Mouse (Mus musculus) liver, embryonic 14.5 days (tissue): ENCODE results near the gene Sccpdh. TPM values are rescaled to one million over a fixed set of nuclear protein-coding genes. Genes with fewer than 3 reads are reported as not detected.

ENCODE experiments used
- ATAC-seq: fragments of 200-750 bp; cut with Nextera tagmentation; 2 replicates; pipeline ENCODE4 v1.8.0; 2017; ENCODE audit warnings: moderate number of reproducible peaks, mild to moderate bottlenecking, moderate library complexity; ENCODE audit not compliant: insufficient read depth
- DNase-seq, 3 experiments: peaks; one replicate each; pipeline ENCODE4 v3.0.0-alpha.2; 2012 to 2013; ENCODE audit warnings: low read depth in 3 of 3, low spot score in 3 of 3
- H3K27ac ChIP-seq: fragments of 300-500 bp; sonication (generic); 2 replicates; pipeline ENCODE4 v1.5.1; 2014; ENCODE audit warnings: moderate library complexity, mild to moderate bottlenecking, control low read depth, inconsistent platforms
- H3K27me3 ChIP-seq: fragments of 300-500 bp; sonication (generic); 2 replicates; pipeline ENCODE4 v1.6.1; 2014; ENCODE audit warnings: mild to moderate bottlenecking, low read length, moderate library complexity; ENCODE audit not compliant: control insufficient read depth, insufficient read depth
- H3K36me3 ChIP-seq: fragments of 300-500 bp; sonication (generic); replicated peaks from 2 replicates; pipeline ENCODE4 v1.6.1; 2014; ENCODE audit warnings: low read depth; ENCODE audit not compliant: control insufficient read depth, insufficient read depth
- H3K4me1 ChIP-seq, 2 experiments: fragments of 200-500 bp in 1 of 2; fragments of 300-500 bp in 1 of 2; sonication (generic) in 1 of 2; replicated peaks; 2 replicates each; pipeline ENCODE4 v1.6.1; 2012 to 2014; ENCODE audit warnings: antibody characterized with exemption in 1 of 2, inconsistent platforms in 1 of 2, low read length in 1 of 2; ENCODE audit not compliant: control insufficient read depth in 2 of 2, insufficient read depth in 2 of 2
- H3K4me2 ChIP-seq: fragments of 300-500 bp; sonication (generic); 2 replicates; pipeline ENCODE4 v1.6.1; 2014; ENCODE audit warnings: low read depth, mild to moderate bottlenecking, control low read depth, moderate library complexity
- H3K4me3 ChIP-seq, 2 experiments: fragments of 200-500 bp in 1 of 2; fragments of 300-500 bp in 1 of 2; sonication (generic) in 1 of 2; 2 replicates each; pipeline ENCODE4 v1.5.1; 2012 to 2014; ENCODE audit warnings: low read depth in 2 of 2, low read length in 2 of 2, mild to moderate bottlenecking in 2 of 2, control low read depth in 1 of 2, inconsistent platforms in 1 of 2, moderate library complexity in 1 of 2; ENCODE audit not compliant: insufficient read depth in 1 of 2
- H3K9ac ChIP-seq: fragments of 300-500 bp; sonication (generic); replicated peaks from 2 replicates; pipeline ENCODE4 v1.6.1; 2014; ENCODE audit warnings: mild to moderate bottlenecking, control low read depth, moderate library complexity
- H3K9me3 ChIP-seq: fragments of 300-500 bp; sonication (generic); 2 replicates; pipeline ENCODE4 v1.6.1; 2016; ENCODE audit warnings: low read length, mixed read lengths; ENCODE audit not compliant: control insufficient read depth
- CTCF ChIP-seq: IDR thresholded peaks from 2 replicates; pipeline ENCODE4 v1.5.1; 2016; ENCODE audit warnings: antibody characterized with exemption, low read depth, control low read depth
- EP300 ChIP-seq: IDR thresholded peaks from 2 replicates; pipeline ENCODE4 v1.6.1; 2016; ENCODE audit warnings: antibody characterized with exemption, low read depth
- WGBS: fragments of 180-500 bp; shearing (Covaris S2); extraction: QIAGEN DNeasy Blood & Tissue Kit; methylation state at CpG from one replicate; pipeline ENCODE4 v1.1.7; 2014; ENCODE audit not compliant: insufficient replicate concordance; 5-methylcytosine and 5-hydroxymethylcytosine counted together
- polyA plus RNA-seq, 2 experiments: library from polyadenylated mRNA; depleted of rRNA in 1 of 2; stranded (reverse) in 1 of 2; unstranded in 1 of 2; fragments of >200 nt; fragmentation: Nextera tagmentation in 1 of 2; extraction: Ambion mirVana in 1 of 2; gene quantifications; 2 replicates each; pipeline versions ENCODE4 v1.2.1 to v1.2.3; 2012 to 2014

The Sccpdh gene
- polyA plus RNA-seq, 2 experiments = 4.0 to 7.8 TPM

DNA sequence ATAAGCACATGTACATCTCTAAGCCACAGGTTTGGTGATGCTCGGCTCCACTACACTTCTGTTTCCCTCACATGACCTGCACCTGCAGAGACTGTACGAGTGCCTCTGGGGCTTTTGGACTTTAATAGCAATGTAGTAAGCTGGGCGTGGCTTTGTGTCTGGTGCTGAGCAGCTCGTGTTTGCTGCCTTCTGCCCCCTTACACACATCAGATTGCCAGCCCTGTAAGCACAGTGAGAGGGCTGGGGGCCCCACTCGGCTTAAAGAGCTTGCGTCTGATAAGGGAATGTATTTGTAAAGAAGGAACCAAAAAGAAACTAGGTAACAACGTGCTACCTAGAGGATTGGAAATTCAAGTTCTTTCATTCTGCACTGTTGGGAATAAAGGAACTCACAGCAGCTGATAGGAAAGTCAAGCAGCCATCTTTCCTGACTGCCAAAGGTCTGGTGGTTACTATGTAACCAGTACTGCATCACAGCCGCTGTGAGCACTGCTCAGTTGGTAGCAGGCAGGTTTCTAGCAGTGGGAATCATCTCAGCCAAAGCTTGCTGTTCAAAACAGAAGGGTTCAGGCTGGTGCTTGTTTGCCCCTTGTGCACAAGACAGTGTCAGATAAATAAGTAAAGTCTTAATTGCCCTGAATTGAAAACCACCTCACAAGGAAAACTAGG is 39.4 kb upstream of the Sccpdh start:
- 23% methylated on average over 8 of the region's 8 CpGs for WGBS
- H3K36me3 ChIP-seq = peaks cover 7% of the 10 kb centered on the region
- H3K4me3 ChIP-seq = no peak overlapping the region
- DNase-seq (no peak), ATAC-seq (peak; percentile 72)
- peaks cover 0 to 9% of the 10 kb centered on the region in 2 experiments; a peak in 2 of 4 replicates for H3K4me1 ChIP-seq
- H3K9me3 ChIP-seq = no peaks in the 10 kb centered on the region
- no peaks in the 10 kb centered on the region for H3K27me3 ChIP-seq
- no peak overlapping the region for H3K27ac ChIP-seq
- no peak for TF ChIP-seq CTCF
- no peak for TF ChIP-seq EP300
- peak overlapping the region; percentile 3; the same call in 1 of the 2 replicates for H3K9ac ChIP-seq
- peak overlapping the region; percentile 34 for H3K4me2 ChIP-seq

DNA sequence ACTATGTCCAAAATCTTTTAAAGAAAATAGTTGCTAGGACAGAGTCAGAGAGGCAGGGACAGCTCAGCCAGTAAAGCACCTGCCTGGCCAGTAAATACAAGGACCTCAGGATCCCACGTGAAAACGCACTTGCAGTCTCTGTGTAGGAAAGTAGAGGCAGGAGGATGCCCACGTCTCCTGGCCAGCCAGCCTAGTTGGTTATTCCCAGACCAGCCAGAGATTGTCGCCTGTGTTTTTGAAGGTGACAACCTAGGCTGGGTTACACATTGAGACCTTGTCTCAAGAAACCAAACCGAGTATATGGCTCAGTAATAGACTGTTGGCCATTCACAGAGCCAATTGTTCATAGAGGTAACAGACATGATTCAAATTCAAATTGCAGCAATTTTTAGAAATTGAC is 38.7 kb upstream of the Sccpdh start:
- TF ChIP-seq CTCF (no peak), EP300 (no peak)
- no peak overlapping the region for H3K27ac ChIP-seq
- DNase-seq = no peak
- no peak overlapping the region for H3K4me3 ChIP-seq
- WGBS = 78% methylated on average over 5 of the region's 5 CpGs
- H3K9ac ChIP-seq = no peak overlapping the region
- no peaks in the 10 kb centered on the region for H3K27me3 ChIP-seq
- H3K4me1 ChIP-seq = peaks cover 0 to 9% of the 10 kb centered on the region in 2 experiments; a peak in 2 of 4 replicates
- no peaks in the 10 kb centered on the region for H3K9me3 ChIP-seq
- ATAC-seq = no peak
- peaks cover 7% of the 10 kb centered on the region for H3K36me3 ChIP-seq
- H3K4me2 ChIP-seq = no peak overlapping the region

DNA sequence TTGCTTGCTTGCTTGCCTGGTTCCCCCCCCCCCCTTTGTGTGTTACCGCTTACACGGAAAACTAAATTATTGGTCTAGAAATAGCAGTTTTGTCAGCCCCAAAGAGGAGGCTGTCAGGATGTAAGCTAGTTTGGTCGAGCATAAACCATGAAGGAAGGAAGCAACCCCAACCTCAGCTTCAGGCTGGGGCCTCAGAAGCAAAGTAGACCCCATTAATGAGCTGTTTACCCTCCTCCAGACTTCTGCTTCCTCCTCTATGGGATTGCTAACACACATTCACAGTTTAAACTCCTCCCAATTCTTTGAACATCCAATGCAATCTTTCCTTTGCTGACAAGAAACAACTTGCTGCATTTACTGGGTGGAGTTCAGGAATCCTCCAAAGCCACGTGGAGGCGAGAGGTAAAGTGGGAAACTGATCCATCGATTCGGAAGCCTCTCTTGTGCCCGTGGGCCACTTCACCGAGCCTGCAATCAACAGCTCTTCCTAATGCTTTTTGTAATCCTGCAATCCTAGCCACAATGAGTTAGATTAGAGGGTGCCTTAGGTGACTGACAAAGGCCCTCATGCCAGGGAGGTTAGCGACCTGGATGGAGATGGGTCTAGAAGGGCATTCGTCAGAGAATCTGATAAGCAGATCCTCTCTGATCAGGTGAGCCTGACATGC is 35.1 kb upstream of the Sccpdh start:
- Histone ChIP-seq H3K4me1 (peaks cover 0 to 9% of the 10 kb centered on the region in 2 experiments; a peak in 2 of 4 replicates), H3K27ac (no peak overlapping the region), H3K4me3 (no peak overlapping the region), H3K36me3 (no peaks in the 10 kb centered on the region), H3K27me3 (no peaks in the 10 kb centered on the region), H3K9me3 (no peaks in the 10 kb centered on the region), H3K9ac (no peak overlapping the region), H3K4me2 (no peak overlapping the region)
- TF ChIP-seq CTCF = no peak
- TF ChIP-seq EP300 = no peak
- DNase-seq (no peak), ATAC-seq (no peak)
- WGBS = 56% methylated on average over 11 of the region's 11 CpGs

DNA sequence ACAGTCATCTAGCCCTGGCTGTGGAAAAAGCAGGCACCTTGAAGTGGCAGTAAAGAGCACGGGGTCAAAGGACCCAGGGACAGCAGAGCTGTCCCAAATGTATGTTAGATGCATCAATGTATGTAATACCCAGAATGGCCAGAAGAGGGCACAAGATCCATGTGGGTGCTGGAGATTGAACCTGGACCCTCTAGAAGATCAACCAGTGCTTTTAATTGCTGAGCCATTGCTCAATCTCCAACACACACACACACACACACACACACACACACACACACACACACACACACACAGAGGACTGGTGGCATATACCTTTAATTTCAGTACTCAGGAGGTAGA is 34.6 kb upstream of the Sccpdh start:
- Histone ChIP-seq H3K9ac (no peak overlapping the region), H3K27ac (no peak overlapping the region), H3K4me3 (no peak overlapping the region), H3K27me3 (no peaks in the 10 kb centered on the region), H3K36me3 (no peaks in the 10 kb centered on the region), H3K4me2 (no peak overlapping the region), H3K9me3 (no peaks in the 10 kb centered on the region), H3K4me1 (peaks cover 0 to 5% of the 10 kb centered on the region in 2 experiments; a peak in 2 of 4 replicates)
- ATAC-seq = no peak
- TF ChIP-seq EP300 = no peak
- peak; percentile 80 for TF ChIP-seq CTCF
- no peak for DNase-seq
- WGBS = 10% methylated on average over 1 of the region's 1 CpGs

DNA sequence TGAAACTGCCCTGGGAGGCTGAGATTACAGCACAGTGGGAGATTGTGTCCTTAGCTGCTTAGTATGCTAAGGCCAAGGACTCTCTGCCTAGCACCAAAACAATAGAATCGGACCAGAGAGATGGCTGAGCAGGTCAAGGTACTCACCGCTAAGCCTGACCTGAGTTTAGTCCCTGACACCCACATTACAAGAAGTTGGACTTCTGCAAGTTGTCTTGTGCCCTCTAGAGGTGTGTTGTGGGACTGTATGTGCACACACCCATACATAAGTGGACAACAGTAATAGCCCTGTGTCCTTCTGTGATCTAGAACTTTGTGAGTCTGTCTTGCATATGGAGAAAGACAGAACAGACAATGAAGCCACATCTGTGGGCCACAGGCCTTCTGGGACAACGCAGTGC is 33.9 kb upstream of the Sccpdh start:
- no peaks in the 10 kb centered on the region for H3K36me3 ChIP-seq
- TF ChIP-seq CTCF (peak; percentile 20; the same call in 1 of the 2 replicates), EP300 (no peak)
- H3K27ac ChIP-seq = no peak overlapping the region
- DNase-seq (no peak), ATAC-seq (no peak)
- H3K27me3 ChIP-seq = no peaks in the 10 kb centered on the region
- H3K4me1 ChIP-seq = no peaks in the 10 kb centered on the region
- no peaks in the 10 kb centered on the region for H3K9me3 ChIP-seq
- H3K9ac ChIP-seq = no peak overlapping the region
- H3K4me2 ChIP-seq = no peak overlapping the region
- WGBS = 77% methylated on average over 3 of the region's 3 CpGs
- no peak overlapping the region for H3K4me3 ChIP-seq
